Mouse (Mus musculus): ENCODE data around the gene Hoxd3. TPM values are rescaled to one million over a fixed set of nuclear protein-coding genes. Genes with fewer than 3 reads are reported as not detected.

The Hoxd3 gene
- polyA plus RNA-seq, 1 experiment from 2014 or later: 55.9 TPM

GRCm38 (mm10) chr2:74705467-74706089, 6.1 kb upstream of the Hoxd3 start:
- Histone ChIP-seq H3K27me3 (replicated peaks) (peaks cover 8% of the 10 kb centered on the region), H3K36me3 (no peaks in the 10 kb centered on the region), H3K4me3 (peak overlapping the region; percentile 78), H3K9me3 (no peaks in the 10 kb centered on the region), H3K4me1 (peaks cover 45% of the 10 kb centered on the region), H3K27ac (peak overlapping the region; percentile 100), H3K4me2 (replicated peaks) (peak overlapping the region; percentile 96), H3K9ac (peak overlapping the region; percentile 98)
- ATAC-seq (ENCODE audit: low FRiP score, low read depth): peak; percentile 62
- WGBS: under 1% methylated on average over 76 of the region's 85 CpGs

GRCm38 (mm10) chr2:74706393-74706960, 5.2 kb upstream of the Hoxd3 start:
- Histone ChIP-seq H3K9me3 (no peaks in the 10 kb centered on the region), H3K27ac (peak overlapping the region; percentile 22), H3K27me3 (replicated peaks) (no peaks in the 10 kb centered on the region), H3K4me3 (peak overlapping the region; percentile 78), H3K4me2 (replicated peaks) (peak overlapping the region; percentile 96), H3K4me1 (peaks cover 44% of the 10 kb centered on the region), H3K9ac (peak overlapping the region; percentile 98), H3K36me3 (no peaks in the 10 kb centered on the region)
- 2% methylated on average over 13 of the region's 13 CpGs for WGBS
- no peak for ATAC-seq (ENCODE audit: low FRiP score, low read depth)

- H3K9me3 ChIP-seq: no peaks in the 10 kb centered on the region
- peak overlapping the region; percentile 70 for H3K9ac ChIP-seq
- no peaks in the 10 kb centered on the region for H3K36me3 ChIP-seq
- peak overlapping the region; percentile 38; the same call in 1 of the 2 replicates for H3K27ac ChIP-seq
- peak overlapping the region; percentile 96 for H3K4me2 ChIP-seq (replicated peaks)
- peak overlapping the region; percentile 42 for H3K4me3 ChIP-seq
- WGBS: 8% methylated on average over 7 of the region's 7 CpGs
- H3K27me3 ChIP-seq (replicated peaks): no peaks in the 10 kb centered on the region
- peaks cover 44% of the 10 kb centered on the region for H3K4me1 ChIP-seq
- ATAC-seq (ENCODE audit: low FRiP score, low read depth): no peak
Measured at GRCm38 (mm10) chr2:74707599-74707998, 4.1 kb upstream of the Hoxd3 start.

DNA sequence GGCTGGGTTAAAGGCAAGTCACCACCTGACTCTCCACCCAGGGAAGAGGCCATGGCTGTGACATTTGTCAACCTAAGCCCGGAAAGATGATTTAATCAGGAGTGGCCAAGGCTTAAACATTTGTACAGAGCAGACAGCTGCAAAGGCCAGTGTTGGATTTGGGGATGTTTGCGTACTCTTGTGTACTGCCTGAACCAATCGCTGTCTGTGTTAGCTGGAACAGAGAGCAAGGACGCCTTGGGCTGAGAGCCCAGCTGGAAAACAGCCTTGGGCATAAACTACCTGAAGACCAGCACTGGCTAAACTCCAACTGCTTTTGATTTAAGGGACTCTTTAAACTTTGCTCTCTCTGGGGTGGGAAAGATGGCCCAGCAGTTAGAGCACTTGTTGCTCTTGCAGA, 3.1 kb upstream of the Hoxd3 start:
- Histone ChIP-seq H3K4me1 (peaks cover 39% of the 10 kb centered on the region), H3K36me3 (no peaks in the 10 kb centered on the region), H3K4me3 (peak overlapping the region; percentile 19), H3K27ac (no peak overlapping the region), H3K9ac (peak overlapping the region; percentile 70; the same call in 1 of the 2 replicates), H3K4me2 (replicated peaks) (peak overlapping the region; percentile 96), H3K9me3 (no peaks in the 10 kb centered on the region), H3K27me3 (replicated peaks) (no peaks in the 10 kb centered on the region)
- 19% methylated on average over 4 of the region's 4 CpGs for WGBS
- no peak for ATAC-seq (ENCODE audit: low FRiP score, low read depth)

DNA sequence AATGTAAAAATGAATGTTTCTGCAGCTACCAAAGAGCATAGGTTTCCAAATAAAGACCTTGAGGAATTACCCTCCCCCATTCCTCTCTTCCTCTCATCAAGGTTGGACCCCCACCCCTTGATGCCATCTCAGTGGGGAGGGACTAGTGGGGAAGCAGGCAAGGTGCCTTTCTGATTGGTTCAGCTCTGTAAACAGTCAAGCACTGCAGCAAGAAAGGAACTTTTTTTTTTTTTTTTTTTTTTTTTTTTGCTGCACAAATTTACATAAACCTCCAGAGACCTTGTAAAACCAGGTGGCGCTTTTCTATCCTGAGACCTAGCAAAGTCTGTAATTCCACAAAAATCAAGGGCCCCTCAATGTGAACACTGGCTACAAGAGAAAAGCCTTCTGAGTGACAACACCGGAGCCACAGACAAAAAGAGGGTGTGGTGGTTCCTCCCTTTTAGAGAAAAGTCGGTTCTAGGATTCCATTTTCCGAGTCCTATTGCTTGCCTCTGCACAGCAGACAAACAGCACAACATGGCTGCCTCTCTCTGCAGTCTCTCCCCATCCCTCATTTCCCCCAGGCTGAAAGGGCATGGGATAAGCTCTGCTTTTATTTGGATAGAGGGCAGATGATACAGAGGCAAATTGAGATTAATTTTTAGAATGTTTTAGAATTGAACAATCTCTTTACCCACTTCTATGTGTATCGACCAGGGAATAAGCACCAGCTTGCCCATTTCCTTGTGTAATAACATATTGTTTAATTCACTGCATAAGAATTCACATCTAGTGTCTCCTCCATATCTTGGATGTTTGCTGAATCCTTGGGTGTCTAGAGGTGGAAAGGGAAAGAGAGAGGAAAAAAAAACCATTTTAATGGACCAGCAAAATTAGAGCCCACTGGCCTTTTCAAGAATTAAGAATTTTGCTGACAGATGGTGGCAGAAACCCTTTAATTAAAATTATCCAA, 2.0 kb upstream of the Hoxd3 start:
- H3K27ac ChIP-seq: peak overlapping the region; percentile 21; the same call in 1 of the 2 replicates
- no peaks in the 10 kb centered on the region for H3K27me3 ChIP-seq (replicated peaks)
- WGBS: 6% methylated on average over 5 of the region's 5 CpGs
- 0 out of 2 replicates have a peak overlapping the region, but pooled peaks have one; percentile 3 for H3K4me3 ChIP-seq
- peak overlapping the region; percentile 70 for H3K9ac ChIP-seq
- peaks cover 33% of the 10 kb centered on the region for H3K4me1 ChIP-seq
- ATAC-seq (ENCODE audit: low FRiP score, low read depth): no peak
- H3K9me3 ChIP-seq: no peaks in the 10 kb centered on the region
- H3K36me3 ChIP-seq: no peaks in the 10 kb centered on the region
- peak overlapping the region; percentile 96 for H3K4me2 ChIP-seq (replicated peaks)

DNA sequence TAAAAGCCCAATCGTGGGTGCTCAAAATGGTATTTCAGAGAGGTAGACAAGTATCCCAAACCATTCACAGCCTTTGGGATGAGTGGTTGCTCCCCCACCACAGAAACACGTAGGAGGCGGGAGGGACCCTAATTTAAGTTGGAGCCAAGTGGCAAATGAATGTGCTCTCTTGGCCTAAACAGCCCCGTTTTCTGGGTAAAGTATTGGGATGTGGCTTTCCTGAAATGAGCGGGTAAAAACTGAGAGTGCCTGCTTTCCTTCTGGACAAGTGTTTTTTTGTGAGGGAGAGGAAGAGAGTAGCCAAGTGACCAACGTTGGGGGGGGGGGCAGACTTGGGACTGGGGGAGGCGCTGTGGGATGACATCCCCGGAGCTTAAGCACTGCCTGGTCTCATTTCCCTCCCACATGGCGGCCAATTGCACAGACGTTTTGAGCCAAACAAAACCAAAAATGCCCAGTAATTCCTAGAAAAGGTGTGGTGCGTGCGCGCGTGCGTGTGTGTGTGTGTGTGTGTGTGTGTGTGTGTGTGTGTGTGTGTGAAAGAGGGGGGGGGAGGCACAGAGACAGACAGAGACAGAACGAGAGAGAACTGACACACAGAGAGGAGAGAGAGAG, 691 bp upstream of the Hoxd3 start:
- peak overlapping the region; percentile 100 for H3K9ac ChIP-seq
- H3K4me2 ChIP-seq (replicated peaks): peak overlapping the region; percentile 96
- no peaks in the 10 kb centered on the region for H3K36me3 ChIP-seq
- H3K27ac ChIP-seq: peak overlapping the region; percentile 100
- H3K4me3 ChIP-seq: peak overlapping the region; percentile 90
- no peak for ATAC-seq (ENCODE audit: low FRiP score, low read depth)
- no peaks in the 10 kb centered on the region for H3K9me3 ChIP-seq
- H3K4me1 ChIP-seq: peaks cover 41% of the 10 kb centered on the region
- no peaks in the 10 kb centered on the region for H3K27me3 ChIP-seq (replicated peaks)
- under 1% methylated on average over 16 of the region's 16 CpGs for WGBS

DNA sequence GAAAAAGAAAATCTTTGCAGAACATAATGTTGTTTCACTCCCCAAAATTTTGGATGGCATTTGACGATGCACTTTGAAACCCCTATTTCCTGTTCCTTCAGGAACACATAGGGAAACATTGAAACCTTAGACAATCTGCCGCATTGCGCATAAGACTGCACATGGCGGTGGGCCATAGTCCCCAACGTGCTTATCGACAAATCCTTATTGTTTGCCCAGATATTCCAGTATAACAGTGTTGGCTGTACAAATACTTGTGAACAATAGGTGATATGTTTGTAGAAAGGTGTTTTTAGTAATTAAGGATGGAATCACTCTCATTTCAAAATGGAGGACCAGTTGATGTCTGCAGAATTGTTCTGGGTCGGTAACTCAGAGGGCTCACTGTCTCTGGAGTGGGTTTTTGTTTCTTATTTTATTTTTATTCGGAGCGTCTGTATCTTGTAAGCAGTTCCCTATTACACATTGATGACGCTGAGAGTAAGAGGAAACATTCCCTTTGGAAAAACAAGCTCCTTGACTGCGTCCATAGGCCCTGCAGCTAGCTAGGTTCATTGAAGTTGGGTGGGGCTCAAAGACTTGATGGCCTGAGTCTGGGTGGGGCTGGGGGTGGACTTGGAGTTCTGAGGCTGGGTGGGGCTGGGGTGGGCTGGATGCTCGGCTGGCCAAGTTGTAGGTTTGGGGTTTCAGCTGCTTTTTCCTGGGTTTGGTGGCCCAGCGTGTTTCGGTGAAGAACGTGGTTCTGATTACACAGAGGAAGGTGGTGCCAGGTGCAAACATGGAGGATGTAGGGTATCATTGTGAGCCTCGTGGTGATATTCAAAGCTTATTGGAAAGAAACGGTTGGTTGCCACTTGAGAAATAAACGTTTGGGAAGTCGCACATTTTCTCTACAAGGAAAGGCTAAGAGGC, 1.8 kb downstream of the Hoxd3 start:
- Histone ChIP-seq H3K9me3 (no peaks in the 10 kb centered on the region), H3K4me1 (peaks cover 54% of the 10 kb centered on the region), H3K4me3 (peak overlapping the region; percentile 90), H3K36me3 (no peaks in the 10 kb centered on the region), H3K9ac (peak overlapping the region; percentile 100), H3K4me2 (replicated peaks) (peak overlapping the region; percentile 96), H3K27ac (peak overlapping the region; percentile 89), H3K27me3 (replicated peaks) (no peaks in the 10 kb centered on the region)
- no peak for ATAC-seq (ENCODE audit: low FRiP score, low read depth)
- WGBS: 2% methylated on average over 19 of the region's 19 CpGs

DNA sequence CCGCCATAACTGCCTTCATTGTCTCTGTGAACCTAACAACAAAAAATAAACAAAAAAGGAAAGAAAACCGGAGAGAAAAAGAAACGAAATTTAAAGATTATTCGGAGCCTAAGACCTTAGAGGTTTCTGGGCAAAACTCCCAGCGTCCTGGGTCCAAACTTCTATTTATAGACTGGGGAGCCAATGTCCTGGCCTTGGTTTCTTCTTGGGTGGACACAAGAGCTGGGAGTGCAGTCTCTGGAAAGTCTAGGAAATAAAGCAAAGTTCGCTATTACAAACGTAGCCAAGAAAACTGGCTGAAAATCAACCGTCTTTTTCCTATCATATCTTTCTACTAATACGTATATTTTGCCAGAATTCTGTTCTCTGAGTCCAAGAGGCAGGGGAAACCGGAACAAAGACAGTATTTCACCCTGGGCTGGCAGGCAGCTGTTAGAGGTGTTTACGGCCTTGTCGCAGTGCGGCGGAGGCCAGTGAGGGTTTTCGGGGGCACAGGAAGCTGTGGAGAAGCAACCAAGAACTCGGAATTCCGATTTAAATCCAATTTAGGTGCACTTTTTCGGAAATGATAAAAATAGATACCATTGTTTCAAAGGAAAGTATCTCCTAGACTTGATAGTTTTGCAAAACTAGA, 2.5 kb downstream of the Hoxd3 start:
- WGBS: 2% methylated on average over 18 of the region's 18 CpGs
- no peak for ATAC-seq (ENCODE audit: low FRiP score, low read depth)
- Histone ChIP-seq H3K4me2 (replicated peaks) (peak overlapping the region; percentile 96), H3K27ac (peak overlapping the region; percentile 89), H3K9ac (peak overlapping the region; percentile 100), H3K27me3 (replicated peaks) (no peaks in the 10 kb centered on the region), H3K4me1 (peaks cover 54% of the 10 kb centered on the region), H3K4me3 (peak overlapping the region; percentile 90), H3K9me3 (no peaks in the 10 kb centered on the region), H3K36me3 (no peaks in the 10 kb centered on the region)

- Histone ChIP-seq H3K4me3 (peak overlapping the region; percentile 90), H3K27me3 (replicated peaks) (no peaks in the 10 kb centered on the region), H3K9ac (peak overlapping the region; percentile 100), H3K4me2 (replicated peaks) (peak overlapping the region; percentile 96), H3K9me3 (no peaks in the 10 kb centered on the region), H3K4me1 (peaks cover 54% of the 10 kb centered on the region), H3K27ac (peak overlapping the region; percentile 89), H3K36me3 (no peaks in the 10 kb centered on the region)
- peak; percentile 82 for ATAC-seq (ENCODE audit: low FRiP score, low read depth)
- 1% methylated on average over 14 of the region's 14 CpGs for WGBS
Measured at GRCm38 (mm10) chr2:74714881-74715280, 3.2 kb downstream of the Hoxd3 start.

GRCm38 (mm10) chr2:74715504-74716241, 3.9 kb downstream of the Hoxd3 start:
- 2% methylated on average over 26 of the region's 26 CpGs for WGBS
- no peaks in the 10 kb centered on the region for H3K9me3 ChIP-seq
- peak overlapping the region; percentile 89; the same call in 1 of the 2 replicates for H3K27ac ChIP-seq
- peak overlapping the region; percentile 100 for H3K9ac ChIP-seq
- peak overlapping the region; percentile 96 for H3K4me2 ChIP-seq (replicated peaks)
- no peaks in the 10 kb centered on the region for H3K27me3 ChIP-seq (replicated peaks)
- peak overlapping the region; percentile 90 for H3K4me3 ChIP-seq
- H3K4me1 ChIP-seq: peaks cover 55% of the 10 kb centered on the region
- ATAC-seq (ENCODE audit: low FRiP score, low read depth): peak; percentile 64
- H3K36me3 ChIP-seq: no peaks in the 10 kb centered on the region

All from neural tube, embryonic 12.5 days (tissue).